Mouse (Mus musculus): ENCODE measurements at regions not wholly inside any gene's neighbourhood (a gene's known extent, or its start where the extent isn't known, plus 50 kb on each side); places are given as distances from the start of the nearest gene placed in this dataset.

DNA sequence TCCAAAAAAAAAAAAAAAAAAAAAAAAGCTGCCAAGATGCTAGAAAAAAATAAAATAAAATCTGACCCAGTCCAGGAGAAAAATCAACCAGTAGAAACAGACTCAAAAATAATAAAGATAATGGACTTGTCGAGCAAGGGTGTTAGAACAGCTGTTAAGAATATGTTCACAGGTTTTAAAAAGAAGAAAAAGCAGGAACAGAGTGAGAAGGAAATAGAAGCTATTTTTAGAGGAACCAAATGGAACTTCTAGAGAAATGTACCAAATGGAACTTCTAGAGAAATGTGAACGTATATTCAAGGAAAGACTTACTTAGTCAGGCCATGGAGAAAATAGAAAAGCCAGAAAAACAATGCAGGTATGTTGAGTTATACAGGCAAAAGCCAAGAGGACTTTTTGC is 662.4 kb upstream of the Jmjd1c start:
- no peak for DNase-seq (ENCODE audit: low spot score in 2 of 2)

DNA sequence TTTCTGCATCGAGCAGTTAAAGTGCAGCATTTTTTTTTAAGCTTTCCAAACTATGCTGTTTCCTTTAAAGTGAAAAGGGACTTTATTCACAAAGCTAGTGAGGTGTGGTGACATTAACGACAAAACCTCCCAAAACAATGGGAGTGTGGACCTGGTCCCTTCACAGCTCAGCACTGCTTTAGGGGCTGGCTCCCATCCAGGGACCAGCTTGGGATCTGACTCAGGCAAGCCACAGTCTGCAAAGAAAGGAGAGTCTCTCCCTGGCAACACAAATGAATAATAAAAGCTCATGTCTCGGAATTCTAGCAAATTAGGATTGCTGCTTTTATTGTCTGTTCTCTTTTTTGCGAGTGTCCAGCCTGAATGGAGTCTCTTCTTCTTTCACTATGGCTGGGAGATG is 625.2 kb upstream of the Jmjd1c start:
- DNase-seq (ENCODE audit: low spot score in 2 of 2) = no peak

DNA sequence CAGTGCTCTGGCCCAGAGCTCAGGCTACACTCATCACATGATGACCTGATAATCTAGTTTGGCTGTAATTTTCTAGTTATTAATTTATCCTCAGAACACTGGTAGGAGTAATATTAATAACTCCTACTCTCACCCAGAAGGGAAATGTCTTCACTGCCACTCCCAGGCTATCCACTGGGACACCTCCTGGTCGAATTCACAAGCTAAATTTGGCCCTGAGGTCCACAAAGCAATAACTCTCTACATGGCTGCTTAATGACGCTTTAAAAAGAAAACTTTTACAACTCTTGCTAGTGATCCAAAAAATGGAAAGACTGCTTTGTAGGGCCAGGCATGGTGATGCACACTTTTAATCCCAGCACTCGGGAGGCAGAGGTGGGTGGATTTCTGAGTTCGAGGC is 623.9 kb upstream of the Jmjd1c start:
- DNase-seq (ENCODE audit: low spot score in 2 of 2) = no peak

DNA sequence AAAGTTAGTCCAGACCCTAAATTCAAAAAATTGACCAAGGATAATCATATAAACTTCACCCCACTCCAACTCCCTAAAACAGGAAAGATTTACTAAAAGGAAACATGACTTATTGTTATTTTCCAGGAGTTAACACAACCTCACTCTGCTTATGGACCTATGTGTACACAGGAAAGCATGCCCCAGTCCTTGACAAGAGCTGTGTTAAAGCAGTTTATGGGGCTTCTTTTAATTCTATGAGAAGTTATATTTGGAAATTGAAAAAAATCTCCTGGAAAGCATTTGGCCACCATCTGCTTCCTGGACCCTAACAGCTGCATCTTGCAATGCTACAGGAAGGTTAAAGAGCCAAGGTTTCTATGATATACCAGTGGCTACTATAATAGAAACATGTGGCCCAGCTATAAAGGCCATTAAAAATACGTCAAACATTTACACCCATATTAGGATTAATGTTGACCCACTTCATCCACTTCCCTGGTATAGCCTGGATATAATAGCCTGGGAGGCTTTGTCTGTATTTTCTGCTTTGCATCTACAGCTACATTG is 620.7 kb upstream of the Jmjd1c start:
- DNase-seq (ENCODE audit: low spot score in 2 of 2) = no peak

DNA sequence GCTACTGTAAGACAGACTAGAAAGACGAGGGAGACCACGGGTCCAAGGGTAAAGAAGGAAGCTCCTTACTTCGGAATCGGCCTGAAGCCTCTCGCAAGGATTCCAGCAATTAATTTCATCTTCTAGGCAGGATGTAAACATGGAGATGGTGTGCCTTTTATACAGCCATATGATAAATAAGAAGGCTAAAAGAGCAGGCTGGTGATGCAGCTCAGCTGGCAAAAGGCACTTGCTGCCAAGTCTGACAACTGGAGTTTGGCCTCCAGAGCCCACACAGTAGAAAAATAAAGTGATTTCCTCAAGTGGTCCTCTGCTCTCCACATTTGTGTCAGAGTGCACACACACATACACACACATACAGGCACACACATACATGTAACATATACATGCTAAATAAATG is 605.1 kb upstream of the Jmjd1c start:
- no peak for DNase-seq (ENCODE audit: low spot score in 2 of 2)

DNA sequence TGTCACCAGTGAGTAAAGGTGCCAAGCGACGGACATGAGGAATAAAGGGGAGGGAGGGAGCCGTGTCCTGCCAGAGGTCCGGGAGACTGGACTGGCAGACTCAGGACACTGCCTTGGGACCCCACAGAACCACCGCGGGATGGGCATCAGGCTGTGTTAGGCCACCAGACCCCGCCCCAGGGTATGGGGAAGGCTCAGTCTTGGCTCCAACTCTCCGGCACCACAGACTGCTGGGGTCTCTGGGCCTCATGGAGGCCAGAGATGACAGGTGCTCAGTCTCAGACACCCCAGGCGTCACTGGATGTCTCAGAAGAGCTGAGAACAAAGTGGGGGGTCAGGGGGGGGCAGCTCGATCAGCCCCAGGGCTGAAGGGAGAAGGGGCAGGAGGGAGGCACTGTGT is 604.1 kb upstream of the Jmjd1c start:
- DNase-seq (ENCODE audit: low spot score in 2 of 2) = no peak

- no peak for DNase-seq (ENCODE audit: low spot score in 2 of 2)
Measured at GRCm38 (mm10) chr10:66539846-66540245, 556.1 kb upstream of the Jmjd1c start.

GRCm38 (mm10) chr10:66546656-66547055 is 549.3 kb upstream of the Jmjd1c start:
- DNase-seq (ENCODE audit: low spot score in 2 of 2) = no peak

DNA sequence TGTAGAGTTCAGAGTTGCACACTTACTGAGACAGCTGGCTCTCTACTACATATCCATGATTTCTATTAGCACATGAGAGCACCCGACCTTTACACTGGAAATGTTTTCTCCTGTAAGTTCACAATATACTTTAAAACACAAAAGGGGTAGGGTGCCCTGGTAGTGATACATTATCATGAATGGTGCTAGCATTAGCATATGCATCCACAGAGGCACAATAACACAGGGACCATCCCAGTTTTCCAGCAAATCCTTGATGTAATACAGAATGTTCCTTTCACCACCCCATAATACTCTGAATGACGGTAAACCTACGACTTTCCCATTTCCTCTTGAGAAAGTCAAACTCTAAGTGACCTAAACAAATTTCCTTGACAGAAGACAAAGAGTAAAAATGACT is 548.3 kb upstream of the Jmjd1c start:
- no peak for DNase-seq (ENCODE audit: low spot score in 2 of 2)

DNA sequence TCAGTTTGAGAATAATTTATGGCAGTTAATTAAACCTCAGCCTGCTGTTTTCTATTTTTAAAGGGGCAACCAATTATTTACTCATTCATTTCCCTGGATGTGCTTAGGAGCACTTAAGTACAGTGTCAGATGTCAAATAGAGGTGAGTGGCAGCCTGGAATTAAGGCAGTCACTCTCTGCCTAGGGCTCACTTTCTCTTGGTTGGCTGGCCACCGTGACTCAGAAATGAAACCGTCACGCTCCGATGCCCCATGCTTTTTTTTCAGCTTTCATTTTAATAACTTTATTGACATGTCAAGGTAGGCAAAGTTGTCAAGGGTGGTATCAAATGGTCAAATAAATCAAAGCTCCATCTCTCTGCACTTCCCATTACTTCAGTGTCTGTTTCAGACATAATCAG is 547.9 kb upstream of the Jmjd1c start:
- no peak for DNase-seq (ENCODE audit: low spot score in 2 of 2)

GRCm38 (mm10) chr10:66552919-66553318 is 543.0 kb upstream of the Jmjd1c start:
- DNase-seq (ENCODE audit: low spot score in 2 of 2) = no peak

GRCm38 (mm10) chr10:66554259-66554658 is 541.7 kb upstream of the Jmjd1c start:
- no peak for DNase-seq (ENCODE audit: low spot score in 2 of 2)

- no peak for DNase-seq (ENCODE audit: low spot score in 2 of 2)
Measured at GRCm38 (mm10) chr10:66558097-66558840, 537.7 kb upstream of the Jmjd1c start.

DNA sequence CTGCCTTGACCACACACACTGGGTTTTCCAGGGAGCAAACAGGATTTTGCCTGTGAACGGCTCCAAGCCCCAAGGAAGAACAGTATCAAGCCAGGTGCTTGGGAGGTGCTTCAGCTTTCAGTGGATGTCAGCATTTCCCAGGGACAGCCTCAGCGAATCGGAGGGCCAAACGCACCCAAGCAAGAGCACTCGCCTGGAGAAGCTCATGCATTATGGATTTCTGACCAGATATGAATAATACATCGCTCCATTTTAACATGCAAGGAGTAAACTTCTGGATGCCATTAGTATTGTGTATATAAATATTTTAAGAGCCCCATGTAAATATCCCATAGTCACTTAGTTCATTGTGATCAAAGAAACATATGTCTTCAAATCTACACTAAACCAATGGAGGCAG is 530.6 kb upstream of the Jmjd1c start:
- DNase-seq (ENCODE audit: low spot score in 2 of 2) = no peak

- no peak for DNase-seq (ENCODE audit: low spot score in 2 of 2)
Measured at GRCm38 (mm10) chr10:66574846-66575535, 520.9 kb upstream of the Jmjd1c start.

DNA sequence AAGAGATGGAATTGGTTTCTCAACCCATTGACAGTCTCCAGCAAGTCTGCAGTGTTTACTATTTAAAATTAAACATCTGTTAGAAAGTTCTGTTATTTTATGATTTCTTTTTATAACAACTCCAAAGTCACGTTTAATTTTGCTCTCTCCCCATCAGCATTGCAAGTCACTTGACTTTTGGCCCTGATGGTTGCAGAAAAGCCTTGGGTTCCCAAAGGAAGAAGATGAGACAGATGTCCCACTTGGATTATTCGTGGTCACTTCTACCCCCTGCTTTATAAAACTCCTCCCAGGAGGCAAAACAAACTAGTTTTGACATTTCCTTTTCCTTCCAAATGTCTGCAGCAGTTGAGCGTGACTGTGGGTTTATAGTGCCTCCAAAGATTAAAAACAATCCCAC is 502.9 kb upstream of the Jmjd1c start:
- no peak for DNase-seq (ENCODE audit: low spot score in 2 of 2)

- no peak for DNase-seq (ENCODE audit: low spot score in 2 of 2)
Measured at GRCm38 (mm10) chr10:66593506-66593905, 502.4 kb upstream of the Jmjd1c start.

DNA sequence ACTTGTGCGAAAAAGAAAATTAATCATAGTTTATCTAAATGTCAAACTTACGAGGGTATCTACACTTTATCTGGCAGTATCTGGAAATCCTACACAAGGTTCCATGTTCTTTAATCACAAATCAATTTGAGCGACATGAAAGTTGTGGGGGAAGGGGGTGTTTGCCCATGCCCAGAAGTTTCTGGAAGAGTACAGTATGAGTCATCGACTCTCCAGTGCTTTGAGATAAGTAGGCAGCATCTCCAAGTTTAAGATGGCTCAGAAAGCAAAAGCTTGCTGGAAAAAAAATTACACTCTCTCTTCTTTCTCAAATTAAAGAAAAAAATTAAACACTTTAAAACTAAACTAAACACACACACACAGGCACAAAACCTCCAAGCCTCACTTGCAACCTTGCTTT is 498.0 kb upstream of the Jmjd1c start:
- no peak for DNase-seq (ENCODE audit: low spot score in 2 of 2)

DNA sequence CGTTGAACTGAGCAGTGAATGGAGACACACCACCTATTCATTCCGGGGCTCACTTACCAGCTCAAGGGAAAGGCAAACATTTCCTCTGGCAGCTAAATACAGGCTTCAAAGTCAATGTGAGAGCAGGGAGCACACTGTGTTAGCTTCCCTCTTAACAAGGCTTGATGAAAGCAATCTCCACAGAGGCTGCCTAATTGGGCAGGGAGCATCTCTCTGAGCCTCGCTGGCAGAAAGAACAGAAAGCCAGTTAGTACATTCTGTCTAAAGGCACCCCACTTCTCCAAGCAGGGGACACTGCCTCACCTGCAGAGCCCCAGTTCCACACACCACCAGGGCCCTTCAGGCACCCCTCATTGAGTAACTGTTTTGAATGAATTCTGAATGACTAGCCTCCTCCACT is 488.8 kb upstream of the Jmjd1c start:
- DNase-seq (ENCODE audit: low spot score in 2 of 2) = no peak

DNA sequence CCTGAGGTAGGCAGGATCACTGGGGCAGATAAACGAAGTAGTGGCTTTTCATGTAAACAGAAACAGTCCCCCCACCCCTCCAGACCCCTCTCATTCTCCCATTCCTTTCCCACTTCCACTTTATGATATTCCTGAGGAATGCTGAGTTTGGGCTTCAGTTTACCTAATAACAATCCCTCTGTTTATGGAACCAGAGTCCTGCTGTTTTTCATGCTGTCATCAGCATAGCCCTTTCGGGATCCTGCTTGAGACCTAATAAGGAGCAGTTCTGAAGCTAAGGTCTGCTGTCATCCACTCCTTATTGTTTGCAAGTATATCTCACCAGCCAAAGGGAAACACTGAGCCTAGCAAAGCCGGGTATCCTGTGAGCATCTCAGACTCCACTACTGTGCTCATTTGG is 479.6 kb upstream of the Jmjd1c start:
- DNase-seq (ENCODE audit: low spot score in 2 of 2) = no peak

DNA sequence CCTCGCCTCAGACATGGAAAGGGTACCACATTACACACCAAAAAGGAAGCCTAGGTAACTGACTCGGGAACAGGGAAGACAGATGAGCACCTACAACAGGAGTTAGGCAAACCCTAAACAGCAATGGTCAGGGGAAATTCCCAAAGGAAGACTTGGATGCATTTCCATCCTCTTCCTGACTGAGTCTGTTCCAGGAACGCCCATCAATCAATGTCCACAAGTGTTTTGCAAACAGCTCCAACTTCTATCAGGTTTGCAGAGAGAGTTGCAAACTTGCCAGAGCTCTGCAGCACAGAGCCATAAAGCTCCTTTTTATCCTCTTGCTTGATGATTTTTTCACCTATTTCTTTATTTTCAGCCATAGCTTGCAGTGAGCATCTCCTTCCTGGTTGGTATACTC is 464.9 kb upstream of the Jmjd1c start:
- no peak for DNase-seq (ENCODE audit: low spot score in 2 of 2)

GRCm38 (mm10) chr10:66640890-66641847 is 454.8 kb upstream of the Jmjd1c start:
- DNase-seq (ENCODE audit: low spot score in 2 of 2) = no peak

Measured in spleen, postnatal 10 days (tissue).